Mouse (Mus musculus): ENCODE measurements at regions not wholly inside any gene's neighbourhood (a gene's known extent, or its start where the extent isn't known, plus 50 kb on each side); places are given as distances from the start of the nearest gene placed in this dataset.

GRCm38 (mm10) chr14:61665815-61666214 lies 58.6 kb downstream of the Kcnrg start:
- no peak for DNase-seq (ENCODE audit: extremely low spot score, low spot score)

GRCm38 (mm10) chr14:61673184-61673583 lies 65.9 kb downstream of the Kcnrg start:
- DNase-seq (ENCODE audit: extremely low spot score, low spot score), result no peak

- DNase-seq (ENCODE audit: extremely low spot score, low spot score), result no peak
Measured at GRCm38 (mm10) chr14:61678107-61678506, 70.8 kb downstream of the Kcnrg start.

- peak; percentile 93 for DNase-seq (ENCODE audit: extremely low spot score, low spot score)
Measured at GRCm38 (mm10) chr14:61680818-61681707, 73.8 kb downstream of the Kcnrg start.

GRCm38 (mm10) chr14:61681708-61682701 lies 74.7 kb downstream of the Kcnrg start:
- DNase-seq (ENCODE audit: extremely low spot score, low spot score), result peak; percentile 84

- DNase-seq (ENCODE audit: extremely low spot score, low spot score), result no peak
Measured at GRCm38 (mm10) chr14:61682721-61683355, 75.6 kb downstream of the Kcnrg start.

- DNase-seq (ENCODE audit: extremely low spot score, low spot score), result peak; percentile 37
Measured at GRCm38 (mm10) chr14:61683356-61683740, 76.1 kb downstream of the Kcnrg start.

- no peak for DNase-seq (ENCODE audit: extremely low spot score, low spot score)
Measured at GRCm38 (mm10) chr14:61683791-61684411, 76.6 kb downstream of the Kcnrg start.

GRCm38 (mm10) chr14:61684473-61685230 lies 77.4 kb downstream of the Kcnrg start:
- peak; percentile 60 for DNase-seq (ENCODE audit: extremely low spot score, low spot score)

- no peak for DNase-seq (ENCODE audit: extremely low spot score, low spot score)
Measured at GRCm38 (mm10) chr14:61685231-61685800, 78.1 kb downstream of the Kcnrg start.

GRCm38 (mm10) chr14:61686101-61686691 lies 78.9 kb downstream of the Kcnrg start:
- DNase-seq (ENCODE audit: extremely low spot score, low spot score), result peak; percentile 73

- peak; percentile 73 for DNase-seq (ENCODE audit: extremely low spot score, low spot score)
Measured at GRCm38 (mm10) chr14:61686821-61687341, 79.6 kb downstream of the Kcnrg start.

GRCm38 (mm10) chr14:61687346-61688012 lies 80.2 kb downstream of the Kcnrg start:
- peak; percentile 39 for DNase-seq (ENCODE audit: extremely low spot score, low spot score)

- DNase-seq (ENCODE audit: extremely low spot score, low spot score), result no peak
Measured at GRCm38 (mm10) chr14:61688013-61688520, 80.8 kb downstream of the Kcnrg start.

GRCm38 (mm10) chr14:61688666-61689065 lies 81.4 kb downstream of the Kcnrg start:
- peak; percentile 52 for DNase-seq (ENCODE audit: extremely low spot score, low spot score)

GRCm38 (mm10) chr14:61689281-61689680 lies 82.0 kb downstream of the Kcnrg start:
- peak; percentile 63 for DNase-seq (ENCODE audit: extremely low spot score, low spot score)

- DNase-seq (ENCODE audit: extremely low spot score, low spot score), result no peak
Measured at GRCm38 (mm10) chr14:61689776-61690175, 82.5 kb downstream of the Kcnrg start.

GRCm38 (mm10) chr14:61691785-61692372 lies 84.6 kb downstream of the Kcnrg start:
- no peak for DNase-seq (ENCODE audit: extremely low spot score, low spot score)

Data from neural tube, embryonic 10.5 days (tissue).